Mouse (Mus musculus) cerebellum, postnatal 14 days (tissue): ENCODE data around the gene Cmtm2b.

Source experiments
- DNase-seq, 2 experiments: peaks; one replicate each; pipeline ENCODE4 v3.0.0; 2021; ENCODE audit warnings: mixed read lengths in 2 of 2

Cmtm2b gene

DNA sequence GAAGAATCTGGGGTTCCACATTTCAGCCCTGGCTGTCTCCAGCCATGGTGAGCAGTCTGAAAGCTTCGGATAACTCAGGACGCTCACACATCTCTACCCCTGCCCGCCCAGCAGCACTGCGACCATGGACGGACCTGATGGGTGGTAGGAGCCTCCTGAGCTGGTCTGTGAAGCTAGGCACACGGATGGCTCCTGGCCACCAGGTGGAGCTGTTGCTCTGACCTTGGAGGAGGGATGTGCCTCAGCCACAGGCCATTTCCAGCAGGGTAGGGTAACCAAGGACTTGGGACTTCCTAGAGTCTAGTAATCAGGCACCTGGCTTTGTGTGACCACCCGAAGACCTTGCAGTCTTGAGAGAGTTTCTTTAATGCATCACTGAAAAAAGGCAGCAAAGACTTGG lies 21.9 kb downstream of the Cmtm2b start:
- peak; percentile 94 to 96 for DNase-seq

DNA sequence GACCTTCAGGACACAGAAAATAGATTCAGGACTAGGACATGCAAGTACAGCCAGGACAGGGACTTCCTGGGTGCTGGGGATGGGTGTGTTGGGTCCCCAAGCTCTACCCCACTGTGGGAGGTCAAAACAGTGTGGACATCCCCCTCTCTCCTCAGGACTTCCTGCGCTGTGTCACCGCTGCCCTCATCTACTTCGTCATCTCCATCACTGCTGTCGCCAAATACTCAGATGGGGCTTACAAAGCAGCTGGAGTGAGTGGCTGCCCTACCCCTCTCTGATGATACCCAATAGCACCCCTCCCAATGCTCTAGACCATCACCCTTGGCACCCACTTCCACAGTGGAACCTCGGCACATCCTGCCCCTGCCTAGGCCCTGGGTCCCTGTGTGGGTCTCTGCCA lies 22.6 kb downstream of the Cmtm2b start:
- DNase-seq: no peak

DNA sequence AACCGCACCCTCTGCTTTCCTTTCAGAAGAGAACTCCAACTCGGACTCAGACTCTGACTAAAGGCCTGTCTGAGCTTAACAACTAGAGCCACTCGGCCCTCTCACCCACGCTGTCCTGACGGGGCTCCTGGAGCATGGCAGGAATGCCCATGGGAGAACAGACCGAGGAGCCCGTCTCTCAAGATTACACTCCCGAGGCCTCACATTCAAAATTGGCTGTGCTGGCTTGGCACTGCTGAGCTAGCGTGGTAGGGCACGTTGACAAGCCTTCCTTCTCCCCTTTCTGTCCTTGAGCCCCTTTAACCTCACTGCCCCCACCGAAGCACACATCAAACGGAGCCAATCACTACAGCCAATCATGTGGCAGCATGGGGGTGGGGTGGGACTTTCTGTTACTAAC lies 24.7 kb downstream of the Cmtm2b start:
- no peak for DNase-seq

DNA sequence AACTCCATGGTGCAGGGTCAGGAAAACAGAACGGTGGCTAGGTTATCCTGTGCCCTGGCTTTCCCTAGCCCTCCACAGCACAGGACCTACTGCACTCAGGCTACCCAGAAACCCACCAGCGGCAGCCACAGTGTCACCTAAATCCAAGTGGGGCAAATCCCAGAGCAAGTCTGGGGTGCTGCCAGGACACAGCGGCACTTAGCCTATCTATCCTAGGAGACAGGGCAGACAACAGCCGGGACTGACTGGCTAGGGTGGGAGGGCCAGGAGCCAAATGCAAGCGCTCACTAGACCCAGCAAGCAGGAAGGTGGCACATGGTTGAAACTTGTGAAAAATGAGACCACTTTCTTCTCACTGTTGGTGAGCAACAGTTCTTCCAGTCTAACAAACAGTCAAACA lies 26.9 kb downstream of the Cmtm2b start:
- DNase-seq: no peak

DNA sequence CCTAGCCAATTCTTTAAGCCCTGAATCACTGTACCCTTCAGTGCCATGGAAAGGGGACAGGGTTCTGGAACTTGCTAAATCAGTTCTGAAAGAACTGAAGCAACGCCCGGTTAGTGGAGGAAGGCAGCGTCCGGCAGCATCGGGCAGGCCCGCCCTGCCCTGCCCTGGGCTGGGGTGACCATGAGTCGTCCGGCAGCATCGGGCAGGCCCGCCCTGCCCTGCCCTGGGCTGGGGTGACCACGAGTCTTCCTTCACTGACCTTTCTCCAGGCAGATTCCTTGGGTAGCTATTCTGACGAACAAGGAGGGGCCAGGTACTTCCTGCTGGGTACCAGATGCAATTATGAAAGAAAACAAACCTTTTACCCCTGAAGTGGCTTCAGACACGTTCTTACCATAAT lies 28.0 kb downstream of the Cmtm2b start:
- no peak for DNase-seq

DNA sequence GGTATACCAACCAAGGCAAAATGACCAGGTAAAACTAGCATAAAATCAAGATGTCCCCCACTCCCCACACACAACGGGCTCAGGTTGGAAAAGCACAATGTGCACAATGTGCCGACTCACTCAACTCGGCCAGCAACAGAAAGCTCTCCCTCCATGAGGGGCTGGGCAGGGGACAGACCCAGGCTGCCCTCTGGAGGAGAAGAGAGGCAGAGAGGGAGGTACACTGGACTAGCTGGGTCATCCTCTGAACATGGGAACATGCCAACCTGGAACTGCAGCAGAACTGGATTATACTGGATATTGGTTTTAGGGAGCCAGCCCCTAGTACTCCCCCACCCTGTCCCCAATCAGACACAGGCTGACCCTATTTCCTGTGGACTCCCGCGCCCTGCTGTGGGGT lies 31.2 kb downstream of the Cmtm2b start:
- DNase-seq: no peak

DNA sequence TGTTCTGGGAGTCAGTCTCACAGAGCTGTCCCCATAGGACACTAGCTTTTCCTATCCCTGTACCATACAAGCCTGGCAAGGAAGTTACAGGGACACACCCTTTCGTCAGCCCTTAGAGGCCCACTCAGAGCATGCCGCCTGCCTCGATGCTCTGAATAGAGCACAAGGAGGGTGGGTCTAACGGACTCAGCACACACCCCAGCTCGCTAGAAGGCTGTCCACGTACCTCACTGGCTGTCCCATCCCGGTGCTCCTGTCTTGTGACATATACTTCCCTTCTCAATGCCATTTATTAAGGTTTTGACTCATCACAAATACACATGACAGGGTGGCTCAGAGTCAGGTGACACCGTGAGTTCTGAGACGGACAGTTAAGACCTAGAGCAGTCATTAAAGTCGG lies 32.5 kb downstream of the Cmtm2b start:
- DNase-seq: no peak

DNA sequence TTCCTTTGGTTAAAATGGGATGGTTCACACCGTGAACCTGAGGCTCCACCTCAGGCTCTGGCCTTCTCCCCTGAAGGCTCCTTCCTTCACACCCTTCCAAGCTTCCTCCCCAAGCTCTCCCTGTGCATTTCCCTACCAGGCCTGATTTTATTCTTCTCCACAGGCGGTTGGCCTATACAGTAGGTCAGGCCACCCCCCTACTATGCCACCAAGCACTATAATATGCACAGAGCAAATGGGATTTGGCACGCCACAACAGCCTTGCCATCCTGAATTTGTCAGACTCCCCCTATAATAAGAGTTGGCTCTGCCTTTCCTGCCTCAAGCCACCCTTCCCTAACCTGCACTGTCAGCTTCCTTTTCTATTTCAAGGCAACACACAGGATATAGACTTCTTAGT lies 36.6 kb downstream of the Cmtm2b start:
- no peak for DNase-seq

DNA sequence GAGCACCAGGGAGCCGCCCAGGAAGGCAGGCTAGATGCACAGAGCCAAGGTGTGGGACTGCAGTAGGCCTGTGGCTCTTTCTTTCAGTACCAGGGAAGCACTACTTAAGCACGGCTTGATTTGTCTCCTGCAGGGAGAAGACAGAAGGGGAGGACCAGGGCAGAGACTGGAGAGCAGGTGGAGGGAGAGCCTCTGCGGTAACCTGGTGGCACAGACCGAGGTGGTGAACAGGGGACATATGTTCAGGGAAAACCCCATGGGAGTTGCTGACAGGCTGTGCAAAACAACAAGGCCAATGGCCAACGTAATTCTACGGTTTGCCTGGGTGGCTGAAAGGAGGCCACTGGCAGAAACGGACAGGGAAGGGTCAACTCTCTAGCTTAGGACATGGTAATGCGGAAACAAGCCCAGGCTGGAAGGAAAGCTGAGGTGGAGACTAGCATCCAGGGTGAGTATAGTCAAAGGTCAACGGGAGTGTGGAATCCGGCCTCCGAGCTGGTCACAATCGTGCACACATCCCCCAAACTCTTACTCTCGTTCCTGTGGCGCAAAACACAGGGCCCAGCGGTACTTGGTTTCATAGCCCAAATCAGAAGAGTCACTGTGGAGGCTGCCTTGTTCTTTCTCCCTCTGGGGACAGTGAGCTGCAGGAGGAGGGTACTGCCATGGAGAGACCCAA lies 37.9 kb downstream of the Cmtm2b start:
- peak in 1 of 2 experiments; percentile 43 for DNase-seq

DNA sequence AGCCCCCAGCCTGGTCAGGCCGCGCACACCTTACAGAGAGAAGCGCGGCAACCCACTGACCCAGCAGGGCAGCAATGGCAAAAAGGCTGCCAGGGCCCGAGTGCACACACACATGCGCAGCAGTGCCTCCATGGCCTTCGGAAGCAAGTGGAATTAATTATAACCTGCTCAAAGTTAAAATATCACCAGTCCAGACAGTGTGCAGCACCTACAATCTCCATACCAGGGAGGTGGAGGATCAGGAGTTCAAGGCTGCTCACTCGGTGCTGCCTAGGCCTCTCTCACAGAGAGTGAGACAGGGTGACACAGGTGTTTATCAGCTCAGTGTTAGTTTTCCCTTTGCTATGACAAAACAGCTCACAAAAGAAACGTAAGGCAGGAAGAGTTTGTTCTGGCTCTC lies 43.7 kb downstream of the Cmtm2b start:
- no peak for DNase-seq

DNA sequence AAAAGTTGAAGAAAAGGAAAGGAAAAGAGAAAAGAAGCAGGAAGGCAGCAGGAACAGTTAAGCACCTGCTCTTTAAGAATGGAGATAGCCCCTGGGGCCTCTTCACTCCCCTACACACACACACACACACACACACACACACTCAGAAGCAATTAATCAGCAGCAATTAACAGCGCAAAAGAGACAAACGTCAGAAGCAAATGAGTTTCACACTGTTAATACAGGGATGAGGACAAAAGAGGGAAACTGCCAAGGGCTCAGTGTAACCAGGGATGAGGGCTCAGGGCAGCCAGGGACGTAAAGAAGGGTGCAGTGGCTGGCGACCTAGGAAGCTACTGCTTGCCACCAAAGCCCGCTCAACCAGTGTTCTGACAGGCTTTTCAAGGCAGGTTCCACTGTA lies 45.4 kb downstream of the Cmtm2b start:
- DNase-seq: no peak

DNA sequence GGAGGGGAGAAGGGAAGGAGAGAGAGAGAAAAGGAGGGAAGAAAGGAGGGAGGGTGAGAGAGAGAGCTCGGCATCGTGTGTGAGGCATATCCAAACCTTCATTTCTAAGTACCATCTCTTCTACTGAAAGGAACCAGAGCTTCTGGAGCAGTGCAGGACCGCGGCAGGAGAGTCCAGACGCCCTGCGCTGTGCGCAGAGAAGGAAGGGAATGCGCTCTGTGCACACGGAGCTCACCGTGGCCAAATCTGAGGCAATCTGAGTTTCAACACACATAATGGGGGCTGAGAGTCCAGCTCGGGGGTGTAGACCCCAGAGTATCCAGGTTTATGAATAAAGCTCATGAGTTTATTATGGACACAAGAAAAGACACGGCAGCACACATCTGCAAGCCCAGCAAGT lies 47.6 kb downstream of the Cmtm2b start:
- no peak for DNase-seq

DNA sequence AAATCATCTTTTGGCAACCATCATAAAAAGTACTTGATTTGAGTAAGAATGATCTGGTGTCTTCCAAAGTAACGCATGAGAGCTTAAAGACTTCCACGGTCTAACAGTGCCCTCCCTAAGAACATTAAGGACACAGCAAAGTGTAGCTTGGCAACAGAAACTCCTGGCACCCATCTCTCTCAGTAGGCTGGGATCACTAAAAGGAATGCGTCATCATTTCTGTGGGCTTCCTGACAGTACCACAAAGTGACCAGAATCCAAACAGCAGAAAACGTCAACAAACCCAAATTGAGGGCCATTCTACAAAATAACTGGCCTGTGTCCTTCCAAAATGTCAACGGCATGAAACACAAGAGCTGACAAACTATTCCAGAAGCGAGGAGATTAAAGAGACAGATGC lies 48.0 kb downstream of the Cmtm2b start:
- DNase-seq: no peak

DNA sequence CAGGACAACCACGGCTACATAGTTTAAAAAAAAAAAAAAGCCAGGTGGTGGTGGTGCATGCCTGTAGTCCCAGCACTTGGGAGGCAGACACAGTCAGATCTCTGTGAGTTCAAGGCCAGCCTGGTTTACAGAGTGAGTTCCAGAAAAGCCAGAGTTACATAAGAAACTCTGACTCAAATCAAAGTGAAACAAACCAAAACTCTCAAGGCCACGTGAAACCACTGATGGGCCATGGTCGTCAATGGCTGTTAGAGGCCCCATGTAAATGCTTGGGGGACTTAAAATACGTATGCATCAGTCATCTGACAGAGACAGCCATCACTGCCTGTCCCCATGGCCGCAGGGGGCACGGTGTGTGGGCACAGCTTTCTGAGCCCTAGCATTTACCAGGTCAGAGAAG lies 49.1 kb downstream of the Cmtm2b start:
- no peak for DNase-seq

DNA sequence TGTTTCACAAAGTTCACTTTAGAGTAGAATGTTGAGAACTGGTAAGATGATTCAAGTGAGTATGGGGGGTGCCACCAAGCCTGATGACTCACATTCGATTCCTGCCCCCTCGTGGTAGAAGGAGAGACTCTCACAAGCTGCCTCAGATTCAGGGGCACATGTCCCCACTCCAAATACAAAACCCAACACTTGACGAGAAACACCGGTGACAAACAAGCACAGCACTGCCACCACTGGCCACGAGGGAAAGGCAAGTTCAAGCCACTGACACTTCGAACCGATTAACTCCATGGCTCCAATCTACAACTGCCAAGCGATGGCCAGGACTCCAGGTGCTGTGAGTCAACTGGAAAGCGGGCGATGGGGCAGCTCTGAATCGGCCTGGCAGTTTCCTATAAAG lies 51.7 kb downstream of the Cmtm2b start:
- DNase-seq: peak; percentile 57 to 60

DNA sequence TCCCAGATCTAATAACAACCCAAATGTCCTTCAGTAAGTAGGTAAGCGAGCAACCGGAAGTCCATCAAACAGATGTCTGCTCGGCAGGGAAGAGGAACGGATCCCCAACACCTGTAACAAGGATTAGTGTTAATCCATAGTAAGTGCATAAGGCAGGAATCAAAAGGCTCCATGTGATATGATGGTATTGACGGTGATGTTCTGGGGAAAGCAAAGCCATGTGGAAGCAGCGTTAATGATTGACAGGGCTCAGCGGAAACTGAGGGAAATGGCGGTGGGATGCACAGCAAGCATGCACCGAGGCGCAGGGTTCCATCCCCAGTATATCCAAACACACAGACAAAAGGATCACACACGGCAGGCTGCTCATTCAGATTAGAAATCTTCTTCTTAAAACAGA lies 52.2 kb downstream of the Cmtm2b start:
- DNase-seq: no peak

DNA sequence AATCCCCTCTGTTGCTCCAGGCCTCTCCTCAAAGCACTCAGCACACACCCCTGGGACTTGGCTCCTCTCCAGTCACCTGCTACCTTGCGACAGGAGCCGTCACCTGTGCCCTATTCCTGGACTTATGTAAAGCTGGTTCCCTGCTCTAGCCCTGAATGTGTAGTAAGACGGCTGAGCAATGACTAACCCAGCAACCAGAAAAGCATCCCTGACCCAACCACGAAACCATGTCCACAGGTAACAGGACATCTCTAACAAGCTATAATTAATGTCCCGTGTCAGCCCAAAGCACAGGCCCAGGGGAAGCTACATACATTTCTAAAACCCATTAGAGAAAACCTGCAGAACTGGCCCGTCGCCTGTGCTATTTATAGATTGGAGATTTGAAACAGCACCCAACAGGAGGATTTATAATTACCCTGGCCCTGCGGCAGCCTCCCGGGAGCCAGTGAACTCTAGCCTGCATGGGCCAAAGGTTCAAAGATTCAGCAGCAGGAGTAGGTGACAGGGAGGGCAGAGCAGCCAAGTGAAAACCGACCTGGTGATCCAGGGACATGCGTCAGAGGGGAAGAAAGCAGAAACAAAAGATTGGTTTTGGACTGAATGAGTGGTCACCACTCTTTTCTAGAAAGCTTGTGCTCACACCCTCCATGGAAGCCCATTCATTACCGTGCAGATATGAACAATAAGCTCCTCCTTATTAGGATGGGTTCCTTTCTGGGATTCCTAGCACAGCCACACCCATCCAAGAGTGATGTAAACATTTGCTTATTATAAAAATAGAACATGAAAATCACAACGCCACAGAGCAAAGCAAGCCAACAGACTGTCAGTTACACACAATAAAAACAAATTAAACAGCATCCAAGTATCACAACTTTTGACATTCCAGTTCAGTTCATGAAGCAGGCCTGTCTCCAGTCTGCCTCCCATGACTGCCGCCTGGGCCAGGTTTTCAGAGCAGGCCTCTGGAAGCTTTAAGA lies 53.1 kb downstream of the Cmtm2b start:
- peak; percentile 67 to 73 for DNase-seq

DNA sequence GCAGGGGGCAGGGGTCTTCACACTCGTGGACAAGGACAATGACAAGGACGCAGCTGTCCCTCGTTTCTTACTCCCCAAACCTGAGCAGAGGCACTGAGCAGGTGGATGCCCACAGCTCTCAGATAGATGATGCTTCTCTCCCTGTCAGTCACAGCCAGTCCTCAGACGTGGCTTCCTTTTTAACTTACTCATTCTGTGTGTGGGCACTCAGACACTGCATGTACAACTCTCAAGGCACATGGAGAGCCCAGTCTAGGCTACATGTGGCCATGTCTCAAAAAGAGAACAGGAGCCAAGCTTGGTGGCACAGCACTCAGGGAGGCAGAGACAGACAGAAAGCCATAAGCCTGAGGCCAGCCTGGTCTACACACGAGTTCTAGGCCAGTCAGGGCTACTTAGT lies 53.9 kb downstream of the Cmtm2b start:
- no peak for DNase-seq

DNA sequence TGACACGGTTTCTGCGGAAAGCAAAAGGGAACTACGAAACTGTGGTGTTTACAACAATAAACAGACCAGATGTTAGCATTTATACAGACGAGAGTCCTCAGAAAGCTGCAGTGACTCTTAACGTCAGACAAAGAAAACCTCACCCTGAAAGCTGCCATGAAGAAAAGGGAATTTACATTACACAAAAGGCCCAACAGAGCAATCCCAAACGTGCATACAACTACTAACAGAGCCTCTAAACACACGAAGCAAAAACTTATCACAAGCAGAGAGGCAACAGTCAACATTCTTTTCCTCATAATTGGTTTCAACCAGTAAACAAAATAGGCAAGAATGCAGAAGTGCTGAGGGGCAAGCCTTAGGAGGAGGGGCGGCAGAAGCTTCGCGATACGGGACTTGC lies 54.6 kb downstream of the Cmtm2b start:
- no peak for DNase-seq

DNA sequence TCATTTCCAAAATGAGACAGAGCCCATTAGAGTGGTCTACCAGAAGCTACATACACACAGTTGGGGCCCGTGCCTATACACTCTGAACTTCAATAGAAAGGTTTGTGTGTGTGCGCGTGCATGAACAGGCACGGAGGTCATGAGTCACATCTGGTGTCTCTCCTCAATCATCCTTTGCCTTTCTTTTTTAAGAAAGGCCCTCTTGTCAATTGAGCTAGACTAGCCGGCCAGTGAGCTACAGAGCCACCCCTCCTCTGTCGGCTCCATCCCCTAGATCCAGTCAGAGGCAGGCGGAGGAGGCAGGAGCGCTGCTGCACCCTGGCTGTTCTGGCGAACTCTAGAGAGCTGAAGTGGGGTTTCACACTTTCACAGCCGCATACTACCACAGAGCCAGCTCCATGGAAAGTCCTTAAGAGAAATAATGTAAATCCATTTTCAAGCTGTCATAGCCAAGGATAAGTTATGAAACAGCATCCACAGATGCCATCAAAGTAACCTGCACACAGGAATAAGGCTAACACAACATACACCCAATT lies 57.3 kb downstream of the Cmtm2b start:
- no peak for DNase-seq

DNA sequence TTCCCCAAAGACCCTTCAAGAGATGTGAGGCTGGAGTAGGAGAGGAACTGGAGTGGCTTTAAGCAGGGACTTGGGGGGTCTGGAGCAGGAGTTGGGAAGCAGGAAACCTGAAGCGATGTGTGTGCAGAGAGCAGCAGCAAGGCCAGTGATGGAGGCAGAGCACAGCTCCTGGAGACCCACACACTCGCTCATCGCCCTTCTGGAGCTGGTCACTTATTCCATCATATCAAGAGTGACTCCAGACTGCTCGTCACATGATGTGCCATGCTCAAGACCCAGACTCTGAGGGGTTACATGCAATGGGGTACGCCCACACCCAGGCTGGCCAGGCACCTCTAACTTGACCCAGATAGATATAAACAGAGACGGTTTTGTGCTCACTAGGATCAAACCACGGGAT lies 58.2 kb downstream of the Cmtm2b start:
- DNase-seq: no peak
